Mouse (Mus musculus) induced T-regulatory cell, adult 2 months (primary cell): ENCODE results near the gene Fer1l4.

Source experiments
- DNase-seq: peaks from one replicate; pipeline ENCODE4 v3.0.0-alpha.2; 2012; ENCODE audit warnings: low read depth

Fer1l4 gene

GRCm38 (mm10) chr2:156007888-156008532 lies 44.7 kb downstream of the Fer1l4 start, which contains the start of the genes 6430550D23Rik and Ergic3:
6430550D23Rik (minus strand) TSS chr2:156007977.
Ergic3 (plus strand) TSS chr2:156008045.
- DNase-seq: peak; percentile 99

- peak; percentile 65 for DNase-seq
These were observed 47.4 kb downstream of the Fer1l4 start for GRCm38 (mm10) chr2:156005393-156005792.

GRCm38 (mm10) chr2:155991863-155992321 lies 60.9 kb downstream of the Fer1l4 start:
- no peak for DNase-seq

GRCm38 (mm10) chr2:155991151-155991550 lies 61.6 kb downstream of the Fer1l4 start:
- no peak for DNase-seq

- no peak for DNase-seq
These were observed 63.7 kb downstream of the Fer1l4 start for GRCm38 (mm10) chr2:155989085-155989484.

GRCm38 (mm10) chr2:155987131-155987530 lies 65.6 kb downstream of the Fer1l4 start:
- no peak for DNase-seq

- DNase-seq: no peak
These were observed 67.0 kb downstream of the Fer1l4 start for GRCm38 (mm10) chr2:155985776-155986175.

GRCm38 (mm10) chr2:155979328-155979991 lies 73.3 kb downstream of the Fer1l4 start:
- DNase-seq: peak; percentile 89

GRCm38 (mm10) chr2:155974087-155974731 lies 78.5 kb downstream of the Fer1l4 start:
- DNase-seq: no peak

- DNase-seq: no peak
These were observed 79.4 kb downstream of the Fer1l4 start for GRCm38 (mm10) chr2:155973348-155973747.
